Mouse (Mus musculus) erythroblast, embryonic 14.5 days (primary cell): ENCODE results near the gene Mab21l1.

ENCODE experiments used
- GATA1 ChIP-seq: IDR thresholded peaks from 2 replicates; pipeline ENCODE4 v1.6.1; 2012; ENCODE audit warnings: low read length, inconsistent platforms, mixed read lengths
- TAL1 ChIP-seq: IDR thresholded peaks from 3 replicates; pipeline ENCODE4 v1.6.1; 2012; ENCODE audit warnings: low read length, inconsistent platforms, mixed read lengths

DNA sequence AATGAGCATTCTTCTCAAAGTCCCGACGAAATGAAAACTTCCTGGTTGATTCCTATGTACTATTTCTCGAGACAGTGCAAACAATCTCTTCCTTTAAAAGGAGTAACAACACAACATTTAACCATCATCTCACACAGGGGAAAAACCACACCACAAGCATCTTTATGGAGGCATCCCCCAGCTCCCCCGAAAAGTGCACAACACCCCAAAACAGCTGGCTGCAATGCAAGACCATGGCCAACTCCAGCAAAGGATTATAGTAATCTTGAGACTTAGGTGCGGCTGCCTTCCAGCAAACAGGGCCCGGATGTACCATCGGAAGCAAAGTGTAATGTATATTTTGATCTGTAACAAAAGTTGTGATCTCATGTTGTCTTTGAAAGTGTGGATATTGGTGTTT lies 1.8 kb downstream of the Mab21l1 start:
- TF ChIP-seq GATA1, result no peak
- TF ChIP-seq TAL1, result no peak
